Mouse (Mus musculus): ENCODE results near the gene Lnx2. TPM values are rescaled to one million over a fixed set of nuclear protein-coding genes. Genes with fewer than 3 reads are reported as not detected.
A peak's percentile ranks its signal among the peaks of the same experiment; 100 is the strongest.

Gene Lnx2
- polyA plus RNA-seq, 1 experiment from 2014 or later: 5.7 TPM

- Histone ChIP-seq H3K4me2 (ENCODE audit: low read depth, low read length) (no peak overlapping the region), H3K36me3 (ENCODE audit: control insufficient read depth, insufficient read depth) (no peaks in the 10 kb centered on the region), H3K27ac (ENCODE audit: low read length) (no peak overlapping the region), H3K9me3 (replicated peaks; ENCODE audit: control insufficient read depth, low read length) (no peaks in the 10 kb centered on the region), H3K4me1 (ENCODE audit: control insufficient read depth, low read depth, low read length) (peaks cover 16% of the 10 kb centered on the region), H3K4me3 (ENCODE audit: low read depth, low read length) (no peak overlapping the region), H3K27me3 (ENCODE audit: control insufficient read depth, insufficient read depth, low read depth, low read length) (no peaks in the 10 kb centered on the region), H3K9ac (ENCODE audit: low read depth, low read length) (no peak overlapping the region)
- ATAC-seq (ENCODE audit: low read depth): no peak
- 70% methylated on average over 6 of the region's 6 CpGs for WGBS (ENCODE audit: insufficient replicate concordance)
These were observed 20.7 kb downstream of the Lnx2 start for GRCm38 (mm10) chr5:147055572-147056245.

- no peak for ATAC-seq (ENCODE audit: low read depth)
- Histone ChIP-seq H3K4me3 (ENCODE audit: low read depth, low read length) (no peak overlapping the region), H3K4me1 (ENCODE audit: control insufficient read depth, low read depth, low read length) (peaks cover 17% of the 10 kb centered on the region), H3K9me3 (replicated peaks; ENCODE audit: control insufficient read depth, low read length) (no peaks in the 10 kb centered on the region), H3K27ac (ENCODE audit: low read length) (no peak overlapping the region), H3K27me3 (ENCODE audit: control insufficient read depth, insufficient read depth, low read depth, low read length) (no peaks in the 10 kb centered on the region), H3K36me3 (ENCODE audit: control insufficient read depth, insufficient read depth) (no peaks in the 10 kb centered on the region), H3K9ac (ENCODE audit: low read depth, low read length) (no peak overlapping the region), H3K4me2 (ENCODE audit: low read depth, low read length) (no peak overlapping the region)
- 25% methylated on average over 2 of the region's 2 CpGs for WGBS (ENCODE audit: insufficient replicate concordance)
These were observed 21.6 kb downstream of the Lnx2 start for GRCm38 (mm10) chr5:147054747-147055270.

GRCm38 (mm10) chr5:147054328-147054727 is 22.1 kb downstream of the Lnx2 start:
- Histone ChIP-seq H3K4me1 (ENCODE audit: control insufficient read depth, low read depth, low read length) (peaks cover 17% of the 10 kb centered on the region), H3K27ac (ENCODE audit: low read length) (no peak overlapping the region), H3K27me3 (ENCODE audit: control insufficient read depth, insufficient read depth, low read depth, low read length) (no peaks in the 10 kb centered on the region), H3K4me3 (ENCODE audit: low read depth, low read length) (no peak overlapping the region), H3K9ac (ENCODE audit: low read depth, low read length) (no peak overlapping the region), H3K36me3 (ENCODE audit: control insufficient read depth, insufficient read depth) (no peaks in the 10 kb centered on the region), H3K9me3 (replicated peaks; ENCODE audit: control insufficient read depth, low read length) (no peaks in the 10 kb centered on the region), H3K4me2 (ENCODE audit: low read depth, low read length) (no peak overlapping the region)
- ATAC-seq (ENCODE audit: low read depth): no peak
- 80% methylated on average over 6 of the region's 6 CpGs for WGBS (ENCODE audit: insufficient replicate concordance)

- Histone ChIP-seq H3K4me2 (ENCODE audit: low read depth, low read length) (no peak overlapping the region), H3K4me1 (ENCODE audit: control insufficient read depth, low read depth, low read length) (peaks cover 20% of the 10 kb centered on the region), H3K27ac (ENCODE audit: low read length) (no peak overlapping the region), H3K9ac (ENCODE audit: low read depth, low read length) (no peak overlapping the region), H3K9me3 (replicated peaks; ENCODE audit: control insufficient read depth, low read length) (no peaks in the 10 kb centered on the region), H3K36me3 (ENCODE audit: control insufficient read depth, insufficient read depth) (no peaks in the 10 kb centered on the region), H3K4me3 (ENCODE audit: low read depth, low read length) (no peak overlapping the region), H3K27me3 (ENCODE audit: control insufficient read depth, insufficient read depth, low read depth, low read length) (no peaks in the 10 kb centered on the region)
- 61% methylated on average over 3 of the region's 3 CpGs for WGBS (ENCODE audit: insufficient replicate concordance)
- ATAC-seq (ENCODE audit: low read depth): no peak
These were observed 22.9 kb downstream of the Lnx2 start for GRCm38 (mm10) chr5:147053481-147053880.

- Histone ChIP-seq H3K9ac (ENCODE audit: low read depth, low read length) (no peak overlapping the region), H3K27ac (ENCODE audit: low read length) (no peak overlapping the region), H3K4me1 (ENCODE audit: control insufficient read depth, low read depth, low read length) (peaks cover 20% of the 10 kb centered on the region), H3K36me3 (ENCODE audit: control insufficient read depth, insufficient read depth) (no peaks in the 10 kb centered on the region), H3K4me2 (ENCODE audit: low read depth, low read length) (no peak overlapping the region), H3K4me3 (ENCODE audit: low read depth, low read length) (no peak overlapping the region), H3K9me3 (replicated peaks; ENCODE audit: control insufficient read depth, low read length) (no peaks in the 10 kb centered on the region), H3K27me3 (ENCODE audit: control insufficient read depth, insufficient read depth, low read depth, low read length) (no peaks in the 10 kb centered on the region)
- no peak for ATAC-seq (ENCODE audit: low read depth)
- WGBS (ENCODE audit: insufficient replicate concordance): 49% methylated on average over 6 of the region's 6 CpGs
These were observed 23.3 kb downstream of the Lnx2 start for GRCm38 (mm10) chr5:147053071-147053470.

- no peak overlapping the region for H3K9ac ChIP-seq (ENCODE audit: low read depth, low read length)
- peaks cover 20% of the 10 kb centered on the region for H3K4me1 ChIP-seq (ENCODE audit: control insufficient read depth, low read depth, low read length)
- H3K4me2 ChIP-seq (ENCODE audit: low read depth, low read length): no peak overlapping the region
- no peaks in the 10 kb centered on the region for H3K36me3 ChIP-seq (ENCODE audit: control insufficient read depth, insufficient read depth)
- no peaks in the 10 kb centered on the region for H3K27me3 ChIP-seq (ENCODE audit: control insufficient read depth, insufficient read depth, low read depth, low read length)
- ATAC-seq (ENCODE audit: low read depth): no peak
- no peak overlapping the region for H3K4me3 ChIP-seq (ENCODE audit: low read depth, low read length)
- H3K9me3 ChIP-seq (replicated peaks; ENCODE audit: control insufficient read depth, low read length): no peaks in the 10 kb centered on the region
- 73% methylated on average over 4 of the region's 4 CpGs for WGBS (ENCODE audit: insufficient replicate concordance)
- H3K27ac ChIP-seq (ENCODE audit: low read length): no peak overlapping the region
These were observed 24.2 kb downstream of the Lnx2 start for GRCm38 (mm10) chr5:147052309-147052558.

- H3K27me3 ChIP-seq (ENCODE audit: control insufficient read depth, insufficient read depth, low read depth, low read length): no peaks in the 10 kb centered on the region
- H3K4me3 ChIP-seq (ENCODE audit: low read depth, low read length): no peak overlapping the region
- H3K9me3 ChIP-seq (replicated peaks; ENCODE audit: control insufficient read depth, low read length): no peaks in the 10 kb centered on the region
- no peaks in the 10 kb centered on the region for H3K36me3 ChIP-seq (ENCODE audit: control insufficient read depth, insufficient read depth)
- no peak overlapping the region for H3K9ac ChIP-seq (ENCODE audit: low read depth, low read length)
- 0 out of 2 replicates have a peak overlapping the region, but pooled peaks have one; percentile 14 for H3K4me2 ChIP-seq (ENCODE audit: low read depth, low read length)
- H3K4me1 ChIP-seq (ENCODE audit: control insufficient read depth, low read depth, low read length): peaks cover 19% of the 10 kb centered on the region
- WGBS (ENCODE audit: insufficient replicate concordance): 59% methylated on average over 29 of the region's 29 CpGs
- no peak for ATAC-seq (ENCODE audit: low read depth)
- H3K27ac ChIP-seq (ENCODE audit: low read length): no peak overlapping the region
These were observed 24.7 kb downstream of the Lnx2 start for GRCm38 (mm10) chr5:147051500-147052308.

GRCm38 (mm10) chr5:147050816-147051499 is 25.4 kb downstream of the Lnx2 start:
- H3K4me2 ChIP-seq (ENCODE audit: low read depth, low read length): peak overlapping the region; percentile 14; the same call in 1 of the 2 replicates
- no peaks in the 10 kb centered on the region for H3K36me3 ChIP-seq (ENCODE audit: control insufficient read depth, insufficient read depth)
- H3K9me3 ChIP-seq (replicated peaks; ENCODE audit: control insufficient read depth, low read length): no peaks in the 10 kb centered on the region
- WGBS (ENCODE audit: insufficient replicate concordance): 52% methylated on average over 13 of the region's 13 CpGs
- H3K4me3 ChIP-seq (ENCODE audit: low read depth, low read length): no peak overlapping the region
- H3K27ac ChIP-seq (ENCODE audit: low read length): no peak overlapping the region
- no peaks in the 10 kb centered on the region for H3K27me3 ChIP-seq (ENCODE audit: control insufficient read depth, insufficient read depth, low read depth, low read length)
- H3K9ac ChIP-seq (ENCODE audit: low read depth, low read length): no peak overlapping the region
- ATAC-seq (ENCODE audit: low read depth): no peak
- H3K4me1 ChIP-seq (ENCODE audit: control insufficient read depth, low read depth, low read length): peaks cover 14% of the 10 kb centered on the region
